Mouse (Mus musculus): ENCODE data around the gene Trpm4. TPM values are rescaled to one million over a fixed set of nuclear protein-coding genes. Genes with fewer than 3 reads are reported as not detected.
A peak's percentile ranks its signal among the peaks of the same experiment; 100 is the strongest.
"Not testable (repeated sequence)": the region's sequence is repeated elsewhere in the genome, so short reads cannot be mapped to it uniquely, and the experiment has no call there.

The Trpm4 gene
- polyA plus RNA-seq, 1 experiment from 2014 or later = 5.0 TPM

GRCm38 (mm10) chr7:45365742-45366651, 32.4 kb upstream of the Trpm4 start:
- peak overlapping the region; percentile 92 for H3K9ac ChIP-seq
- peaks cover 33% of the 10 kb centered on the region for H3K27me3 ChIP-seq
- H3K36me3 ChIP-seq (ENCODE audit: poor library complexity, severe bottlenecking) = no peaks in the 10 kb centered on the region
- peak overlapping the region; percentile 85 for H3K4me3 ChIP-seq
- H3K4me1 ChIP-seq = peaks cover 61% of the 10 kb centered on the region
- H3K4me2 ChIP-seq = peak overlapping the region; percentile 84
- WGBS = 4% methylated on average over 35 of the region's 35 CpGs
- peak overlapping the region; percentile 65 for H3K27ac ChIP-seq
- no peak for ATAC-seq
- H3K9me3 ChIP-seq (replicated peaks) = no peaks in the 10 kb centered on the region

- Histone ChIP-seq H3K9me3 (replicated peaks) (no peaks in the 10 kb centered on the region), H3K36me3 (ENCODE audit: poor library complexity, severe bottlenecking) (no peaks in the 10 kb centered on the region), H3K27me3 (peaks cover 23% of the 10 kb centered on the region), H3K9ac (no peak overlapping the region), H3K27ac (no peak overlapping the region), H3K4me1 (peaks cover 49% of the 10 kb centered on the region), H3K4me3 (no peak overlapping the region), H3K4me2 (no peak overlapping the region)
- ATAC-seq = no peak
- 94% methylated on average over 2 of the region's 2 CpGs for WGBS
These were observed 30.4 kb upstream of the Trpm4 start for GRCm38 (mm10) chr7:45363983-45364382.

- 0 out of 2 replicates have a peak overlapping the region, but pooled peaks have one; percentile 82 for H3K4me2 ChIP-seq
- H3K4me3 ChIP-seq = no peak overlapping the region
- H3K4me1 ChIP-seq = peaks cover 42% of the 10 kb centered on the region
- H3K27ac ChIP-seq = no peak overlapping the region
- ATAC-seq = no peak
- no peak overlapping the region for H3K9ac ChIP-seq
- no peaks in the 10 kb centered on the region for H3K9me3 ChIP-seq (replicated peaks)
- WGBS = 5% methylated on average over 13 of the region's 13 CpGs
- peaks cover 9% of the 10 kb centered on the region for H3K36me3 ChIP-seq (ENCODE audit: poor library complexity, severe bottlenecking)
- peaks cover 16% of the 10 kb centered on the region for H3K27me3 ChIP-seq
These were observed 29.2 kb upstream of the Trpm4 start for GRCm38 (mm10) chr7:45362801-45363200.

GRCm38 (mm10) chr7:45361243-45361804, 27.7 kb upstream of the Trpm4 start:
- H3K27ac ChIP-seq = peak overlapping the region; percentile 53; the same call in 1 of the 2 replicates
- H3K36me3 ChIP-seq (ENCODE audit: poor library complexity, severe bottlenecking) = peaks cover 15% of the 10 kb centered on the region
- H3K4me2 ChIP-seq = peak overlapping the region; percentile 82
- WGBS = 0% methylated on average over 43 of the region's 43 CpGs
- peak overlapping the region; percentile 49 for H3K4me3 ChIP-seq
- peak; percentile 89 for ATAC-seq
- peak overlapping the region; percentile 73 for H3K9ac ChIP-seq
- peaks cover 38% of the 10 kb centered on the region for H3K4me1 ChIP-seq
- H3K27me3 ChIP-seq = peaks cover 16% of the 10 kb centered on the region
- H3K9me3 ChIP-seq (replicated peaks) = no peaks in the 10 kb centered on the region

GRCm38 (mm10) chr7:45360404-45361125, 27.0 kb upstream of the Trpm4 start:
- Histone ChIP-seq H3K27me3 (peaks cover 16% of the 10 kb centered on the region), H3K4me2 (peak overlapping the region; percentile 82), H3K9me3 (replicated peaks) (no peaks in the 10 kb centered on the region), H3K4me3 (no peak overlapping the region), H3K4me1 (peaks cover 31% of the 10 kb centered on the region), H3K27ac (no peak overlapping the region), H3K36me3 (ENCODE audit: poor library complexity, severe bottlenecking) (peaks cover 22% of the 10 kb centered on the region), H3K9ac (no peak overlapping the region)
- WGBS = 60% methylated on average over 18 of the region's 18 CpGs
- peak; percentile 5 for ATAC-seq

- WGBS = 72% methylated on average over 10 of the region's 11 CpGs
- H3K36me3 ChIP-seq (ENCODE audit: poor library complexity, severe bottlenecking) = peaks cover 33% of the 10 kb centered on the region
- H3K27me3 ChIP-seq = peaks cover 16% of the 10 kb centered on the region
These were observed 25.5 kb upstream of the Trpm4 start for GRCm38 (mm10) chr7:45359081-45359480.

GRCm38 (mm10) chr7:45356087-45356486, 22.5 kb upstream of the Trpm4 start:
- H3K36me3 ChIP-seq (ENCODE audit: poor library complexity, severe bottlenecking) = peaks cover 53% of the 10 kb centered on the region
- no peak overlapping the region for H3K4me3 ChIP-seq
- 70% methylated on average over 13 of the region's 13 CpGs for WGBS
- ATAC-seq = no peak
- H3K27me3 ChIP-seq = 0 out of 2 replicates have a peak, but pooled peaks cover 3% of the 10 kb centered on the region
- no peak overlapping the region for H3K4me2 ChIP-seq
- H3K4me1 ChIP-seq = peaks cover 2% of the 10 kb centered on the region; the same call in 1 of the 2 replicates
- no peaks in the 10 kb centered on the region for H3K9me3 ChIP-seq (replicated peaks)
- H3K9ac ChIP-seq = no peak overlapping the region
- no peak overlapping the region for H3K27ac ChIP-seq

More at GRCm38 (mm10) chr7:45359081-45359480, 25.5 kb upstream of the Trpm4 start:
- not testable (repeated sequence) for H3K9ac ChIP-seq; ATAC-seq; H3K4me2 ChIP-seq; H3K27ac ChIP-seq; H3K4me3 ChIP-seq; H3K9me3 ChIP-seq (replicated peaks)
- peaks cover 21% of the 10 kb centered on the region for H3K4me1 ChIP-seq

- H3K36me3 ChIP-seq (ENCODE audit: poor library complexity, severe bottlenecking) = peaks cover 59% of the 10 kb centered on the region
- H3K4me1 ChIP-seq = no peaks in the 10 kb centered on the region
These were observed 21.9 kb upstream of the Trpm4 start for GRCm38 (mm10) chr7:45355318-45356020.

GRCm38 (mm10) chr7:45353041-45353440, 19.5 kb upstream of the Trpm4 start:
- Histone ChIP-seq H3K9me3 (replicated peaks) (no peaks in the 10 kb centered on the region), H3K36me3 (ENCODE audit: poor library complexity, severe bottlenecking) (peaks cover 76% of the 10 kb centered on the region), H3K9ac (no peak overlapping the region), H3K4me2 (no peak overlapping the region), H3K27me3 (no peaks in the 10 kb centered on the region), H3K27ac (no peak overlapping the region; the same call in 1 of the 2 replicates), H3K4me1 (no peaks in the 10 kb centered on the region), H3K4me3 (no peak overlapping the region)
- 27% methylated on average over 5 of the region's 5 CpGs for WGBS
- no peak for ATAC-seq

More at GRCm38 (mm10) chr7:45355318-45356020, 21.9 kb upstream of the Trpm4 start:
- no peak overlapping the region for H3K4me2 ChIP-seq
- H3K4me3 ChIP-seq = no peak overlapping the region
- H3K27ac ChIP-seq = no peak overlapping the region
- 70% methylated on average over 15 of the region's 15 CpGs for WGBS
- H3K9ac ChIP-seq = no peak overlapping the region
- no peaks in the 10 kb centered on the region for H3K9me3 ChIP-seq (replicated peaks)
- no peaks in the 10 kb centered on the region for H3K27me3 ChIP-seq
- no peak for ATAC-seq

- H3K27me3 ChIP-seq = no peaks in the 10 kb centered on the region
- no peak overlapping the region for H3K9ac ChIP-seq
- no peak overlapping the region for H3K4me3 ChIP-seq
- no peaks in the 10 kb centered on the region for H3K9me3 ChIP-seq (replicated peaks)
- no peaks in the 10 kb centered on the region for H3K4me1 ChIP-seq
- no peak overlapping the region for H3K27ac ChIP-seq
- ATAC-seq = no peak
- peaks cover 60% of the 10 kb centered on the region for H3K36me3 ChIP-seq (ENCODE audit: poor library complexity, severe bottlenecking)
- 80% methylated on average over 13 of the region's 13 CpGs for WGBS
- no peak overlapping the region for H3K4me2 ChIP-seq
These were observed 13.3 kb upstream of the Trpm4 start for GRCm38 (mm10) chr7:45346905-45347304.

- no peak for ATAC-seq
- no peak overlapping the region for H3K9ac ChIP-seq
- peaks cover 3% of the 10 kb centered on the region; the same call in 1 of the 2 replicates for H3K27me3 ChIP-seq
- no peak overlapping the region for H3K4me3 ChIP-seq
- H3K9me3 ChIP-seq (replicated peaks) = no peaks in the 10 kb centered on the region
- no peak overlapping the region for H3K4me2 ChIP-seq
- no peak overlapping the region for H3K27ac ChIP-seq
- H3K36me3 ChIP-seq (ENCODE audit: poor library complexity, severe bottlenecking) = peaks cover 31% of the 10 kb centered on the region
- H3K4me1 ChIP-seq = peaks cover 28% of the 10 kb centered on the region
- 32% methylated on average over 12 of the region's 13 CpGs for WGBS
These were observed 10.0 kb upstream of the Trpm4 start for GRCm38 (mm10) chr7:45343543-45343942.

Measured in forebrain, embryonic 13.5 days (tissue).